Mouse (Mus musculus) E14TG2a.4 (cell line): ENCODE measurements around the gene Spast.

Source experiments
- CTCF ChIP-seq: conservative IDR thresholded peaks from 2 replicates; pipeline ENCODE4 v1.5.1; 2014; ENCODE audit warnings: low read length
- NANOG ChIP-seq: IDR thresholded peaks from 2 replicates; pipeline ENCODE4 v1.6.1; 2014; ENCODE audit warnings: borderline replicate concordance, low read length, mixed read lengths
- POU5F1 ChIP-seq: IDR thresholded peaks from 2 replicates; pipeline ENCODE4 v1.6.1; 2014; ENCODE audit warnings: low read length, borderline replicate concordance

DNA sequence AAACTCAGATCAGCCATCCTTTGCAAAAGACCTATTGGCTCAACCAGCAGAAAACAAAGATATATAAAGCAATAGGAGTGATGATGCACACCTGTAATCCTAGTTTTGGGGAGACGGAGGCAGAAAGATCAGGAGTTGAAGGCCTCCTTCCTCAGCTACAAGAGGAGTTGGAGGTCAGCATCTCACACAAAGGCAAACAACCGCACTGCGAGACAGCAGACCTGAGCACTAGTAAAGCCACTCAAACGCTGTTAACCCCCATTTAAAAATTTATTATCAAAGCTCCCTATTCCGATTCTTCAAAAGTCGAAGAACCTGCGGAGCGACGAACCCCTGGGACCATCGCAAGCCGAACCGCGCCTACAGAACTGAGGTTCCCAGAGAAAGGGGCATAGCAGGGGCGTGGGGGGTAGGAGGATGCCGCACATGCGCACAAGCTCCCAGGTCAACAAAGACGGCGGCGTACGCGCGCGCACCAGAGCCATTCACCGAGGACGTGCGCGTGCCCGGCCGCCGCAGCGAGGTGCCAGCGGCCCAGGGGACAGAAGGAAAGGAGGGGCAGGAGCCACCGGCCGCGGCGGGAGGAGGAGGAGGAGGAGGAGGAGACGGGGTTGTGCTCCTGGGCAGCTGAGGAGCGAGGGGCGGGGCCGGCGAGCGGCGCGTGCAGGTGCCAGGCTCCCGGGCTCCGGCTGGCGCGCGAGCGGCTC, 409 bp upstream of the Spast start:
- TF ChIP-seq CTCF (no peak), POU5F1 (no peak), NANOG (no peak)
